Mouse (Mus musculus): ENCODE data around the gene Plcl1. TPM values are rescaled to one million over a fixed set of nuclear protein-coding genes. Genes with fewer than 3 reads are reported as not detected.

Plcl1 gene
- polyA plus RNA-seq, 1 experiment: 0.58 TPM

- Histone ChIP-seq H3K4me3 (ENCODE audit: low read depth, low read length) (no peak overlapping the region), H3K36me3 (ENCODE audit: control insufficient read depth, insufficient read depth, low read length) (no peaks in the 10 kb centered on the region), H3K27ac (ENCODE audit: insufficient read depth, low read depth, low read length) (no peak overlapping the region), H3K27me3 (ENCODE audit: control insufficient read depth, insufficient read depth, low read length) (no peaks in the 10 kb centered on the region), H3K4me1 (ENCODE audit: control insufficient read depth, insufficient read depth, insufficient read length, low read length) (no peaks in the 10 kb centered on the region)
- WGBS: 52% methylated on average over 1 of the region's 1 CpGs
- TF ChIP-seq CTCF (IDR thresholded peaks at IDR 0.05; ENCODE audit: extremely low read depth, insufficient read length, insufficient replicate concordance, low read depth, low read length) (no peak), POLR2A (IDR thresholded peaks at IDR 0.05; ENCODE audit: low read depth, low read length) (no peak)
These were observed 225.8 kb downstream of the Plcl1 start for GRCm38 (mm10) chr1:55631496-55631895.

- WGBS: 76% methylated on average over 2 of the region's 2 CpGs
- TF ChIP-seq CTCF (IDR thresholded peaks at IDR 0.05; ENCODE audit: extremely low read depth, insufficient read length, insufficient replicate concordance, low read depth, low read length) (no peak), POLR2A (IDR thresholded peaks at IDR 0.05; ENCODE audit: low read depth, low read length) (no peak)
These were observed 226.3 kb downstream of the Plcl1 start for GRCm38 (mm10) chr1:55632024-55632423.

GRCm38 (mm10) chr1:55633326-55633725 lies 227.6 kb downstream of the Plcl1 start:
- 74% methylated on average over 4 of the region's 4 CpGs for WGBS
- Histone ChIP-seq H3K27ac (ENCODE audit: insufficient read depth, low read depth, low read length) (no peak overlapping the region), H3K4me1 (ENCODE audit: control insufficient read depth, insufficient read depth, insufficient read length, low read length) (no peaks in the 10 kb centered on the region), H3K27me3 (ENCODE audit: control insufficient read depth, insufficient read depth, low read length) (no peaks in the 10 kb centered on the region), H3K4me3 (ENCODE audit: low read depth, low read length) (no peak overlapping the region), H3K36me3 (ENCODE audit: control insufficient read depth, insufficient read depth, low read length) (no peaks in the 10 kb centered on the region)
- TF ChIP-seq POLR2A (IDR thresholded peaks at IDR 0.05; ENCODE audit: low read depth, low read length) (no peak), CTCF (IDR thresholded peaks at IDR 0.05; ENCODE audit: extremely low read depth, insufficient read length, insufficient replicate concordance, low read depth, low read length) (no peak)

More at GRCm38 (mm10) chr1:55632024-55632423, 226.3 kb downstream of the Plcl1 start:
- Histone ChIP-seq H3K27ac (ENCODE audit: insufficient read depth, low read depth, low read length) (no peak overlapping the region), H3K4me1 (ENCODE audit: control insufficient read depth, insufficient read depth, insufficient read length, low read length) (no peaks in the 10 kb centered on the region), H3K36me3 (ENCODE audit: control insufficient read depth, insufficient read depth, low read length) (no peaks in the 10 kb centered on the region), H3K4me3 (ENCODE audit: low read depth, low read length) (no peak overlapping the region), H3K27me3 (ENCODE audit: control insufficient read depth, insufficient read depth, low read length) (no peaks in the 10 kb centered on the region)

GRCm38 (mm10) chr1:55659518-55660210 lies 253.9 kb downstream of the Plcl1 start:
- Histone ChIP-seq H3K4me3 (ENCODE audit: low read depth, low read length) (no peak overlapping the region), H3K27me3 (ENCODE audit: control insufficient read depth, insufficient read depth, low read length) (no peaks in the 10 kb centered on the region), H3K36me3 (ENCODE audit: control insufficient read depth, insufficient read depth, low read length) (no peaks in the 10 kb centered on the region), H3K27ac (ENCODE audit: insufficient read depth, low read depth, low read length) (no peak overlapping the region), H3K4me1 (ENCODE audit: control insufficient read depth, insufficient read depth, insufficient read length, low read length) (no peaks in the 10 kb centered on the region)
- no peak for TF ChIP-seq POLR2A (IDR thresholded peaks at IDR 0.05; ENCODE audit: low read depth, low read length)
- TF ChIP-seq CTCF (IDR thresholded peaks at IDR 0.05; ENCODE audit: extremely low read depth, insufficient read length, insufficient replicate concordance, low read depth, low read length): no peak
- 66% methylated on average over 8 of the region's 8 CpGs for WGBS

GRCm38 (mm10) chr1:55661381-55661780 lies 255.7 kb downstream of the Plcl1 start:
- Histone ChIP-seq H3K36me3 (ENCODE audit: control insufficient read depth, insufficient read depth, low read length) (no peaks in the 10 kb centered on the region), H3K4me1 (ENCODE audit: control insufficient read depth, insufficient read depth, insufficient read length, low read length) (no peaks in the 10 kb centered on the region), H3K27me3 (ENCODE audit: control insufficient read depth, insufficient read depth, low read length) (no peaks in the 10 kb centered on the region), H3K4me3 (ENCODE audit: low read depth, low read length) (no peak overlapping the region), H3K27ac (ENCODE audit: insufficient read depth, low read depth, low read length) (no peak overlapping the region)
- TF ChIP-seq POLR2A (IDR thresholded peaks at IDR 0.05; ENCODE audit: low read depth, low read length) (no peak), CTCF (IDR thresholded peaks at IDR 0.05; ENCODE audit: extremely low read depth, insufficient read length, insufficient replicate concordance, low read depth, low read length) (no peak)
- WGBS: 74% methylated on average over 2 of the region's 2 CpGs

- Histone ChIP-seq H3K4me3 (ENCODE audit: low read depth, low read length) (no peak overlapping the region), H3K27me3 (ENCODE audit: control insufficient read depth, insufficient read depth, low read length) (no peaks in the 10 kb centered on the region), H3K36me3 (ENCODE audit: control insufficient read depth, insufficient read depth, low read length) (no peaks in the 10 kb centered on the region), H3K4me1 (ENCODE audit: control insufficient read depth, insufficient read depth, insufficient read length, low read length) (no peaks in the 10 kb centered on the region), H3K27ac (ENCODE audit: insufficient read depth, low read depth, low read length) (no peak overlapping the region)
- 39% methylated on average over 10 of the region's 10 CpGs for WGBS
- TF ChIP-seq POLR2A (IDR thresholded peaks at IDR 0.05; ENCODE audit: low read depth, low read length): no peak
- TF ChIP-seq CTCF (IDR thresholded peaks at IDR 0.05; ENCODE audit: extremely low read depth, insufficient read length, insufficient replicate concordance, low read depth, low read length): no peak
These were observed 259.6 kb downstream of the Plcl1 start for GRCm38 (mm10) chr1:55665137-55665827.

Measured in small intestine, adult 2 months (tissue).